Mouse (Mus musculus) limb, embryonic 14.5 days (tissue): ENCODE measurements around the gene Ftcd. TPM values are rescaled to one million over a fixed set of nuclear protein-coding genes. Genes with fewer than 3 reads are reported as not detected.

Experiments used
- ATAC-seq: fragments of 200-750 bp; cut with Nextera tagmentation; 2 replicates; pipeline ENCODE4 v1.8.0; 2017; ENCODE audit warnings: low read depth, moderate number of reproducible peaks, moderate TSS enrichment; ENCODE audit not compliant: low FRiP score
- DNase-seq: peaks from one replicate; pipeline ENCODE4 v3.0.0-alpha.2; 2015; ENCODE audit warnings: low spot score
- H3K27ac ChIP-seq: fragments of 300-500 bp; sonication (generic); replicated peaks from 2 replicates; pipeline ENCODE4 v1.5.1; 2014; ENCODE audit warnings: low read depth, mild to moderate bottlenecking, low read length, moderate library complexity, mixed read lengths
- H3K27me3 ChIP-seq: fragments of 300-500 bp; sonication (generic); 2 replicates; pipeline ENCODE4 v1.6.1; 2014; ENCODE audit warnings: low read length, mixed read lengths; ENCODE audit not compliant: control insufficient read depth, insufficient read depth
- H3K36me3 ChIP-seq: fragments of 300-500 bp; sonication (generic); 2 replicates; pipeline ENCODE4 v1.6.1; 2014; ENCODE audit warnings: mild to moderate bottlenecking, low read length, moderate library complexity, mixed read lengths; ENCODE audit not compliant: control insufficient read depth, insufficient read depth
- H3K4me1 ChIP-seq: fragments of 300-500 bp; sonication (generic); 2 replicates; pipeline ENCODE4 v1.6.1; 2014; ENCODE audit warnings: antibody characterized with exemption, low read length, mixed read lengths; ENCODE audit not compliant: control insufficient read depth, insufficient read depth
- H3K4me2 ChIP-seq: fragments of 300-500 bp; sonication (generic); replicated peaks from 2 replicates; pipeline ENCODE4 v1.6.1; 2014; ENCODE audit warnings: low read depth, mild to moderate bottlenecking, low read length, moderate library complexity; ENCODE audit not compliant: severe bottlenecking
- H3K4me3 ChIP-seq: fragments of 300-500 bp; sonication (generic); replicated peaks from 2 replicates; pipeline ENCODE4 v1.5.1; 2014; ENCODE audit warnings: low read length
- H3K9ac ChIP-seq: fragments of 300-500 bp; sonication (generic); 2 replicates; pipeline ENCODE4 v1.6.1; 2014; ENCODE audit warnings: mild to moderate bottlenecking, low read depth, low read length, moderate library complexity; ENCODE audit not compliant: severe bottlenecking
- H3K9me3 ChIP-seq: fragments of 300-500 bp; sonication (generic); 2 replicates; pipeline ENCODE4 v1.6.1; 2016; ENCODE audit warnings: low read length; ENCODE audit not compliant: control insufficient read depth
- POLR2A ChIP-seq: fragments of 200-500 bp; IDR thresholded peaks from 2 replicates; pipeline ENCODE4 v1.8.0; 2012; ENCODE audit warnings: inconsistent platforms, mild to moderate bottlenecking, moderate library complexity, borderline replicate concordance; ENCODE audit not compliant: insufficient read depth, insufficient read length; ENCODE audit errors: extremely low read depth
- WGBS: fragments of 180-500 bp; shearing (Covaris S2); extraction: QIAGEN DNeasy Blood & Tissue Kit; methylation state at CpG from one replicate; pipeline ENCODE4 v1.1.7; 2014; 5-methylcytosine and 5-hydroxymethylcytosine counted together
- polyA plus RNA-seq, 2 experiments: library from polyadenylated mRNA; depleted of rRNA in 1 of 2; stranded (reverse) in 1 of 2; unstranded in 1 of 2; fragments of >200 nt; fragmentation: Nextera tagmentation in 1 of 2; extraction: Ambion mirVana in 1 of 2; gene quantifications; 2 replicates each; pipeline versions ENCODE4 v1.2.1 to v1.2.3; 2012 to 2014

Ftcd gene
- polyA plus RNA-seq, 2 experiments, result 0.06 to 0.08 TPM

- Histone ChIP-seq H3K9me3 (no peaks in the 10 kb centered on the region), H3K36me3 (peaks cover 86% of the 10 kb centered on the region), H3K4me3 (no peak overlapping the region), H3K27me3 (no peaks in the 10 kb centered on the region), H3K27ac (no peak overlapping the region), H3K4me2 (no peak overlapping the region), H3K9ac (no peak overlapping the region), H3K4me1 (no peaks in the 10 kb centered on the region)
- no peak for TF ChIP-seq POLR2A
- DNase-seq, result no peak
- 78% methylated on average over 5 of the region's 5 CpGs for WGBS
- no peak for ATAC-seq
These were observed 25.0 kb upstream of the Ftcd start for GRCm38 (mm10) chr10:76550458-76550857.

- DNase-seq, result no peak
These were observed 23.9 kb upstream of the Ftcd start for GRCm38 (mm10) chr10:76551556-76551955.

GRCm38 (mm10) chr10:76554061-76554460 lies 21.4 kb upstream of the Ftcd start:
- H3K27ac ChIP-seq, result no peak overlapping the region
- no peak for TF ChIP-seq POLR2A
- WGBS, result 91% methylated on average over 5 of the region's 5 CpGs
- no peak for DNase-seq
- H3K27me3 ChIP-seq, result no peaks in the 10 kb centered on the region
- H3K4me1 ChIP-seq, result no peaks in the 10 kb centered on the region
- peaks cover 54% of the 10 kb centered on the region for H3K36me3 ChIP-seq
- H3K4me2 ChIP-seq, result no peak overlapping the region
- no peaks in the 10 kb centered on the region for H3K9me3 ChIP-seq
- no peak overlapping the region for H3K4me3 ChIP-seq
- no peak for ATAC-seq
- no peak overlapping the region for H3K9ac ChIP-seq

More at GRCm38 (mm10) chr10:76551556-76551955, 23.9 kb upstream of the Ftcd start:
- Histone ChIP-seq H3K9me3 (no peaks in the 10 kb centered on the region), H3K27me3 (no peaks in the 10 kb centered on the region), H3K4me2 (no peak overlapping the region), H3K4me3 (no peak overlapping the region), H3K9ac (no peak overlapping the region), H3K4me1 (no peaks in the 10 kb centered on the region), H3K36me3 (peaks cover 75% of the 10 kb centered on the region), H3K27ac (no peak overlapping the region)
- WGBS, result 84% methylated on average over 3 of the region's 3 CpGs
- no peak for ATAC-seq
- TF ChIP-seq POLR2A, result no peak

- DNase-seq, result no peak
- Histone ChIP-seq H3K9ac (no peak within 1 kb of the TSS), H3K4me3 (no peak within 1 kb of the TSS), H3K27ac (no peak within 1 kb of the TSS), H3K27me3 (no peaks in the 10 kb centered on the region), H3K9me3 (no peaks in the 10 kb centered on the region), H3K4me2 (no peak within 1 kb of the TSS), H3K36me3 (no peaks in the 10 kb centered on the region), H3K4me1 (no peaks in the 10 kb centered on the region)
- no peak for TF ChIP-seq POLR2A
- ATAC-seq, result no peak
- WGBS, result 84% methylated on average over 10 of the region's 10 CpGs
These were observed 13.5 kb upstream of the Ftcd start, which contains the start of gene Spatc1l for GRCm38 (mm10) chr10:76561972-76562371. TSS of gene Spatc1l (plus strand) at chr10:76562272.

- no peak for ATAC-seq
- Histone ChIP-seq H3K27ac (no peak overlapping the region), H3K27me3 (no peaks in the 10 kb centered on the region)
These were observed 5.3 kb upstream of the Ftcd start for GRCm38 (mm10) chr10:76569996-76570685.

More at GRCm38 (mm10) chr10:76569996-76570685, 5.3 kb upstream of the Ftcd start:
- no peaks in the 10 kb centered on the region for H3K4me1 ChIP-seq
- H3K9me3 ChIP-seq, result no peaks in the 10 kb centered on the region
- no peak overlapping the region for H3K4me3 ChIP-seq
- H3K36me3 ChIP-seq, result no peaks in the 10 kb centered on the region
- H3K4me2 ChIP-seq, result no peak overlapping the region
- no peak for DNase-seq
- H3K9ac ChIP-seq, result no peak overlapping the region
- WGBS, result 86% methylated on average over 22 of the region's 22 CpGs
- no peak for TF ChIP-seq POLR2A
